Mouse (Mus musculus): ENCODE measurements at regions not wholly inside any gene's neighbourhood (a gene's known extent, or its start where the extent isn't known, plus 50 kb on each side); places are given as distances from the start of the nearest gene placed in this dataset.
A peak's percentile ranks its signal among the peaks of the same experiment; 100 is the strongest.

GRCm38 (mm10) chr3:130884393-130884792 is 154.2 kb upstream of the Rpl34 start:
- ATAC-seq (ENCODE audit: low read depth), result no peak
- H3K27me3 ChIP-seq (replicated peaks; ENCODE audit: control insufficient read depth, insufficient read depth, low read length), result no peaks in the 10 kb centered on the region
- H3K4me3 ChIP-seq (ENCODE audit: low read depth, low read length), result no peak overlapping the region
- peaks cover 3% of the 10 kb centered on the region; the same call in 1 of the 2 replicates for H3K4me1 ChIP-seq (ENCODE audit: control insufficient read depth, insufficient read depth, low read length)
- no peaks in the 10 kb centered on the region for H3K36me3 ChIP-seq (ENCODE audit: control insufficient read depth, insufficient read depth, low read length)
- no peak overlapping the region for H3K27ac ChIP-seq (replicated peaks; ENCODE audit: low read depth, low read length)
- WGBS, result 92% methylated on average over 9 of the region's 9 CpGs
- DNase-seq (ENCODE audit: low spot score), result no peak
- no peak overlapping the region for H3K4me2 ChIP-seq (ENCODE audit: low read depth, low read length)
- H3K9ac ChIP-seq (ENCODE audit: low read depth, low read length), result no peak overlapping the region
- H3K9me3 ChIP-seq (ENCODE audit: control insufficient read depth, low read length), result peaks cover 4% of the 10 kb centered on the region; the same call in 1 of the 2 replicates

- Histone ChIP-seq H3K4me2 (ENCODE audit: low read depth, low read length) (no peak overlapping the region), H3K9me3 (ENCODE audit: control insufficient read depth, low read length) (peaks cover 4% of the 10 kb centered on the region; the same call in 1 of the 2 replicates), H3K27ac (replicated peaks; ENCODE audit: low read depth, low read length) (no peak overlapping the region), H3K4me3 (ENCODE audit: low read depth, low read length) (no peak overlapping the region), H3K27me3 (replicated peaks; ENCODE audit: control insufficient read depth, insufficient read depth, low read length) (no peaks in the 10 kb centered on the region), H3K9ac (ENCODE audit: low read depth, low read length) (no peak overlapping the region), H3K4me1 (ENCODE audit: control insufficient read depth, insufficient read depth, low read length) (peaks cover 5% of the 10 kb centered on the region), H3K36me3 (ENCODE audit: control insufficient read depth, insufficient read depth, low read length) (no peaks in the 10 kb centered on the region)
- ATAC-seq (ENCODE audit: low read depth) (no peak), DNase-seq (ENCODE audit: low spot score) (no peak)
- 71% methylated on average over 4 of the region's 4 CpGs for WGBS
Observed at GRCm38 (mm10) chr3:130883928-130884327, 153.7 kb upstream of the Rpl34 start.

- no peak for ATAC-seq (ENCODE audit: low read depth)
- no peak overlapping the region for H3K27ac ChIP-seq (replicated peaks; ENCODE audit: low read depth, low read length)
- no peak for DNase-seq (ENCODE audit: low spot score)
- peaks cover 4% of the 10 kb centered on the region; the same call in 1 of the 2 replicates for H3K9me3 ChIP-seq (ENCODE audit: control insufficient read depth, low read length)
- no peaks in the 10 kb centered on the region for H3K36me3 ChIP-seq (ENCODE audit: control insufficient read depth, insufficient read depth, low read length)
- WGBS, result 91% methylated on average over 6 of the region's 6 CpGs
- peaks cover 5% of the 10 kb centered on the region for H3K4me1 ChIP-seq (ENCODE audit: control insufficient read depth, insufficient read depth, low read length)
- H3K9ac ChIP-seq (ENCODE audit: low read depth, low read length), result no peak overlapping the region
- no peaks in the 10 kb centered on the region for H3K27me3 ChIP-seq (replicated peaks; ENCODE audit: control insufficient read depth, insufficient read depth, low read length)
- no peak overlapping the region for H3K4me2 ChIP-seq (ENCODE audit: low read depth, low read length)
- no peak overlapping the region for H3K4me3 ChIP-seq (ENCODE audit: low read depth, low read length)
Observed at GRCm38 (mm10) chr3:130883319-130883718, 153.1 kb upstream of the Rpl34 start.

GRCm38 (mm10) chr3:130880482-130880881 is 150.3 kb upstream of the Rpl34 start:
- ATAC-seq (ENCODE audit: low read depth) (no peak), DNase-seq (ENCODE audit: low spot score) (no peak)
- H3K36me3 ChIP-seq (ENCODE audit: control insufficient read depth, insufficient read depth, low read length), result no peaks in the 10 kb centered on the region
- no peak overlapping the region for H3K4me3 ChIP-seq (ENCODE audit: low read depth, low read length)
- no peaks in the 10 kb centered on the region for H3K27me3 ChIP-seq (replicated peaks; ENCODE audit: control insufficient read depth, insufficient read depth, low read length)
- no peak overlapping the region; the same call in 1 of the 2 replicates for H3K27ac ChIP-seq (replicated peaks; ENCODE audit: low read depth, low read length)
- no peaks in the 10 kb centered on the region for H3K9me3 ChIP-seq (ENCODE audit: control insufficient read depth, low read length)
- no peak overlapping the region for H3K4me2 ChIP-seq (ENCODE audit: low read depth, low read length)
- WGBS, result 62% methylated on average over 6 of the region's 6 CpGs
- peaks cover 5% of the 10 kb centered on the region for H3K4me1 ChIP-seq (ENCODE audit: control insufficient read depth, insufficient read depth, low read length)
- H3K9ac ChIP-seq (ENCODE audit: low read depth, low read length), result no peak overlapping the region

GRCm38 (mm10) chr3:130879463-130879862 is 149.3 kb upstream of the Rpl34 start:
- H3K9me3 ChIP-seq (ENCODE audit: control insufficient read depth, low read length), result no peaks in the 10 kb centered on the region
- ATAC-seq (ENCODE audit: low read depth), result 0 out of 2 replicates have a peak, but pooled peaks have one; percentile 41
- H3K9ac ChIP-seq (ENCODE audit: low read depth, low read length), result no peak overlapping the region
- H3K4me1 ChIP-seq (ENCODE audit: control insufficient read depth, insufficient read depth, low read length), result peaks cover 5% of the 10 kb centered on the region
- H3K36me3 ChIP-seq (ENCODE audit: control insufficient read depth, insufficient read depth, low read length), result no peaks in the 10 kb centered on the region
- WGBS, result 36% methylated on average over 8 of the region's 8 CpGs
- H3K4me2 ChIP-seq (ENCODE audit: low read depth, low read length), result no peak overlapping the region
- no peak overlapping the region for H3K4me3 ChIP-seq (ENCODE audit: low read depth, low read length)
- H3K27ac ChIP-seq (replicated peaks; ENCODE audit: low read depth, low read length), result no peak overlapping the region
- DNase-seq (ENCODE audit: low spot score), result peak; percentile 34
- no peaks in the 10 kb centered on the region for H3K27me3 ChIP-seq (replicated peaks; ENCODE audit: control insufficient read depth, insufficient read depth, low read length)

- DNase-seq (ENCODE audit: low spot score) (no peak), ATAC-seq (ENCODE audit: low read depth) (no peak)
- Histone ChIP-seq H3K4me2 (ENCODE audit: low read depth, low read length) (no peak overlapping the region), H3K4me1 (ENCODE audit: control insufficient read depth, insufficient read depth, low read length) (peaks cover 8% of the 10 kb centered on the region), H3K27ac (replicated peaks; ENCODE audit: low read depth, low read length) (no peak overlapping the region), H3K9ac (ENCODE audit: low read depth, low read length) (no peak overlapping the region), H3K4me3 (ENCODE audit: low read depth, low read length) (no peak overlapping the region), H3K9me3 (ENCODE audit: control insufficient read depth, low read length) (no peaks in the 10 kb centered on the region), H3K27me3 (replicated peaks; ENCODE audit: control insufficient read depth, insufficient read depth, low read length) (no peaks in the 10 kb centered on the region), H3K36me3 (ENCODE audit: control insufficient read depth, insufficient read depth, low read length) (no peaks in the 10 kb centered on the region)
- WGBS, result 75% methylated on average over 7 of the region's 7 CpGs
Observed at GRCm38 (mm10) chr3:130878834-130879233, 148.6 kb upstream of the Rpl34 start.

GRCm38 (mm10) chr3:130877981-130878380 is 147.8 kb upstream of the Rpl34 start:
- 85% methylated on average over 5 of the region's 5 CpGs for WGBS
- DNase-seq (ENCODE audit: low spot score) (no peak), ATAC-seq (ENCODE audit: low read depth) (no peak)
- peaks cover 15% of the 10 kb centered on the region for H3K4me1 ChIP-seq (ENCODE audit: control insufficient read depth, insufficient read depth, low read length)
- H3K4me3 ChIP-seq (ENCODE audit: low read depth, low read length), result no peak overlapping the region
- H3K27me3 ChIP-seq (replicated peaks; ENCODE audit: control insufficient read depth, insufficient read depth, low read length), result no peaks in the 10 kb centered on the region
- no peaks in the 10 kb centered on the region for H3K9me3 ChIP-seq (ENCODE audit: control insufficient read depth, low read length)
- H3K9ac ChIP-seq (ENCODE audit: low read depth, low read length), result no peak overlapping the region
- no peak overlapping the region for H3K4me2 ChIP-seq (ENCODE audit: low read depth, low read length)
- no peaks in the 10 kb centered on the region for H3K36me3 ChIP-seq (ENCODE audit: control insufficient read depth, insufficient read depth, low read length)
- H3K27ac ChIP-seq (replicated peaks; ENCODE audit: low read depth, low read length), result no peak overlapping the region

- Histone ChIP-seq H3K4me3 (ENCODE audit: low read depth, low read length) (no peak overlapping the region), H3K36me3 (ENCODE audit: control insufficient read depth, insufficient read depth, low read length) (no peaks in the 10 kb centered on the region), H3K9me3 (ENCODE audit: control insufficient read depth, low read length) (no peaks in the 10 kb centered on the region), H3K27ac (replicated peaks; ENCODE audit: low read depth, low read length) (no peak overlapping the region), H3K9ac (ENCODE audit: low read depth, low read length) (no peak overlapping the region), H3K27me3 (replicated peaks; ENCODE audit: control insufficient read depth, insufficient read depth, low read length) (no peaks in the 10 kb centered on the region), H3K4me1 (ENCODE audit: control insufficient read depth, insufficient read depth, low read length) (peaks cover 10% of the 10 kb centered on the region), H3K4me2 (ENCODE audit: low read depth, low read length) (no peak overlapping the region)
- ATAC-seq (ENCODE audit: low read depth) (no peak), DNase-seq (ENCODE audit: low spot score) (no peak)
- WGBS, result 46% methylated on average over 11 of the region's 11 CpGs
Observed at GRCm38 (mm10) chr3:130873745-130874144, 143.5 kb upstream of the Rpl34 start.

- 37% methylated on average over 19 of the region's 19 CpGs for WGBS
- H3K9me3 ChIP-seq (ENCODE audit: control insufficient read depth, low read length), result no peaks in the 10 kb centered on the region
- H3K9ac ChIP-seq (ENCODE audit: low read depth, low read length), result no peak overlapping the region
- H3K4me3 ChIP-seq (ENCODE audit: low read depth, low read length), result no peak overlapping the region
- no peaks in the 10 kb centered on the region for H3K36me3 ChIP-seq (ENCODE audit: control insufficient read depth, insufficient read depth, low read length)
- ATAC-seq (ENCODE audit: low read depth), result peak; percentile 37; the same call in 1 of the 2 replicates
- H3K4me1 ChIP-seq (ENCODE audit: control insufficient read depth, insufficient read depth, low read length), result peaks cover 10% of the 10 kb centered on the region; the same call in 1 of the 2 replicates
- peak overlapping the region; percentile 34 for H3K4me2 ChIP-seq (ENCODE audit: low read depth, low read length)
- no peaks in the 10 kb centered on the region for H3K27me3 ChIP-seq (replicated peaks; ENCODE audit: control insufficient read depth, insufficient read depth, low read length)
- H3K27ac ChIP-seq (replicated peaks; ENCODE audit: low read depth, low read length), result no peak overlapping the region; the same call in 1 of the 2 replicates
- DNase-seq (ENCODE audit: low spot score), result peak; percentile 59
Observed at GRCm38 (mm10) chr3:130866952-130867632, 136.9 kb upstream of the Rpl34 start.
